25 mouse cellular contexts compared by ENCODE assay signal in the genomic region with DNA sequence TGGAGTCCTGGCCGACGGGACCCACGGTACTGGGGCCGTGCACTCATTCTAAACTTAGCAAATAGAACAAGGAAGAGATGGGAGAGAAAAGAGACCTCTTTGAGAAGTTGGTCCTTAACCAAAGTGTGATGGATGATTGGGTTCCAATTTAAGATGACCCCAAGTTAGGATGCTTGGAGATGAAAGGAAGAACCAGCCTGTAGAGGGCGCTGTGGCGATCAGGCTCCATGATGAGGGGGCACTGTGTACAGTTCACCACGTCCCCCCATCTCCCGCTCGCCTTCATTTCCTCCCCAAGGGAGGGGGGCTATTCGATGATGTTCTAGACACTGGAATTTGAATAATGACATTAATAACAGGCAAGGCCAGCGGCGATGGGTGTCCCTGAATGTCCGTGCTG. TPM values are rescaled to one million over a fixed set of nuclear protein-coding genes. Genes with fewer than 3 reads are reported as not detected.
DNase-seq lines count a peak whose midpoint lies in the region; ATAC-seq and TF ChIP-seq lines count a peak whose summit lies in the region.
"Had no signal": no experiment of that assay in that cellular context is flagged by ENCODE, and none has a peak within 500 bp of the region (broad histone marks: within the 10 kb centered on the region; RNA-seq: fewer than 3 reads in every experiment).

No protein-coding gene starts in this region.

- intact Hi-C loops in heart, postnatal 10 days (cut with DNase I): no loop called here

- H3K4me2 ChIP-seq in liver, embryonic 14.5 days (ENCODE audit: low read depth): no peak overlapping the region
- H3K4me2 ChIP-seq: heart, embryonic 15.5 days; liver, embryonic 12.5 days; midbrain, embryonic 13.5 days had no signal

- TF ChIP-seq CTCF in liver, embryonic 14.5 days (IDR thresholded peaks at IDR 0.05; ENCODE audit: low read depth): peak; percentile 24
- TF ChIP-seq CTCF in cerebellum, adult 2 months (IDR thresholded peaks at IDR 0.05; ENCODE audit: borderline replicate concordance, insufficient read depth, low read depth, low read length): no peak; the same call in 1 of the 2 replicates

- H3K4me1 ChIP-seq in liver, embryonic 14.5 days (replicated peaks; ENCODE audit: control insufficient read depth in 2 of 2, insufficient read depth in 2 of 2, low read length in 1 of 2): no peaks in the 10 kb centered on the region
- no peaks in the 10 kb centered on the region for H3K4me1 ChIP-seq in cerebellum, adult 2 months (ENCODE audit: control insufficient read depth, insufficient read depth, low read length)
- H3K4me1 ChIP-seq: liver, embryonic 12.5 days had no signal

- no peak overlapping the region for H3K27ac ChIP-seq in liver, embryonic 14.5 days
- no peak overlapping the region for H3K27ac ChIP-seq in cerebellum, adult 2 months (ENCODE audit: insufficient read depth, low read length)
- H3K27ac ChIP-seq: heart, embryonic 15.5 days; limb, embryonic 10.5 days; liver, embryonic 12.5 days; midbrain, embryonic 13.5 days had no signal

- DNase-seq in liver, embryonic 14.5 days (ENCODE audit: low read depth in 3 of 3, low spot score in 3 of 3): no peak
- DNase-seq in liver (no peak), R1 (ENCODE audit: low read depth, low spot score) (peak; percentile 23)
- peak; percentile 25 for DNase-seq in right cerebral cortex, postnatal 4 days
- DNase-seq in right cerebral cortex, postnatal 14 days: no peak
- no peak for DNase-seq in heart, postnatal 10 days
- DNase-seq in cerebellum, adult 2 months: no peak
- DNase-seq: adrenal gland, postnatal 25 days; cerebellum, adult 11-12 months; cerebellum, postnatal 25 days; embryo, embryonic 11 days; gastrocnemius, postnatal 36 days; kidney, adult 11 months; kidney, postnatal 14 days; lung, postnatal 10 days; thymus, adult 2 months had no signal

- ATAC-seq in liver, embryonic 14.5 days (ENCODE audit: insufficient read depth): no peak
- ATAC-seq: forebrain, embryonic 16.5 days; liver, embryonic 12.5 days; midbrain, embryonic 13.5 days had no signal

- 72% methylated on average over 13 of the region's 13 CpGs for WGBS in liver, embryonic 14.5 days (ENCODE audit: insufficient replicate concordance)
- 83% methylated on average over 13 of the region's 13 CpGs for WGBS in cerebellum, adult 2 months

- no peaks in the 10 kb centered on the region for H3K9me3 ChIP-seq in liver, embryonic 14.5 days (ENCODE audit: control insufficient read depth, low read length)
- H3K9me3 ChIP-seq: heart, embryonic 15.5 days; limb, embryonic 10.5 days; liver, embryonic 12.5 days; midbrain, embryonic 13.5 days had no signal

- TF ChIP-seq EP300 in liver, embryonic 14.5 days (IDR thresholded peaks at IDR 0.05; ENCODE audit: low read depth): no peak

- no peak for TF ChIP-seq POLR2A in cerebellum, adult 2 months (IDR thresholded peaks at IDR 0.05; ENCODE audit: borderline replicate concordance, insufficient read depth, low read length)

- H3K36me3 ChIP-seq in liver, embryonic 14.5 days (replicated peaks; ENCODE audit: control insufficient read depth, insufficient read depth, low read depth): no peaks in the 10 kb centered on the region
- H3K36me3 ChIP-seq: heart, embryonic 15.5 days; limb, embryonic 10.5 days; liver, embryonic 12.5 days; midbrain, embryonic 13.5 days had no signal

- no peak overlapping the region for H3K4me3 ChIP-seq in liver, embryonic 14.5 days (ENCODE audit: insufficient read depth in 1 of 2, low read depth in 2 of 2, low read length in 2 of 2)
- no peak overlapping the region for H3K4me3 ChIP-seq in cerebellum, adult 2 months (replicated peaks; ENCODE audit: insufficient read depth, low read depth, low read length)
- H3K4me3 ChIP-seq: heart, embryonic 15.5 days; limb, embryonic 10.5 days; liver, embryonic 12.5 days; midbrain, embryonic 13.5 days; myocyte had no signal

- H3K27me3 ChIP-seq in liver, embryonic 14.5 days (ENCODE audit: control insufficient read depth, insufficient read depth, low read length): no peaks in the 10 kb centered on the region
- no peaks in the 10 kb centered on the region; the same call in 1 of the 2 replicates for H3K27me3 ChIP-seq in cerebellum, adult 2 months (ENCODE audit: control insufficient read depth, insufficient read depth, low read length)
- H3K27me3 ChIP-seq: heart, embryonic 15.5 days had no signal

- no peak overlapping the region for H3K9ac ChIP-seq in liver, embryonic 14.5 days (replicated peaks)
- H3K9ac ChIP-seq: heart, embryonic 15.5 days; liver, embryonic 12.5 days; midbrain, embryonic 13.5 days had no signal

RNA-seq across cellular contexts. Expression of gene Sdk2, which starts 48.2 kb away (rescaled TPM):
- polyA plus RNA-seq in liver, embryonic 14.5 days (2012; rRNA removed): 0.13 and 0.28 TPM in 2 replicates
- 0.09 and 0.25 TPM in 2 replicates for polyA plus RNA-seq in liver, embryonic 14.5 days (2014; fragmentation: Nextera tagmentation; extraction: Ambion mirVana)
- total RNA-seq in heart, postnatal 10 days (2021): 1 to 10 TPM; 5.0 to 5.3 TPM
- 3.1 and 3.2 TPM in 2 replicates for polyA plus RNA-seq in cerebellum, adult 2 months (2012; rRNA removed)
- total RNA-seq: hematopoietic stem cell, adult 5-6 weeks; MEL; neutrophil, adult 5-6 weeks had no signal

Comparison
In these comparisons a context has a peak if more than half of its experiments do, and no peak if none do; other contexts are left out.
1. DNase-seq: peak in right cerebral cortex, postnatal 4 days (single experiment) and R1 (single experiment); none in liver, embryonic 14.5 days (0 of 3), liver (single experiment), right cerebral cortex, postnatal 14 days (single experiment), heart, postnatal 10 days (0 of 2) and cerebellum, adult 2 months (0 of 2).